Mouse (Mus musculus) spleen, adult 18-20 months (tissue): Measurements from ENCODE around the gene Olfr20.
"Not testable (repeated sequence)": the region's sequence is repeated elsewhere in the genome, so short reads cannot be mapped to it uniquely, and the experiment has no call there.

ENCODE experiments used
- DNase-seq, 2 experiments: peaks; one replicate each; pipeline ENCODE4 v3.0.0; 2022; ENCODE audit warnings: mixed read lengths in 2 of 2

The Olfr20 gene

GRCm38 (mm10) chr11:73350483-73350882, at the start of gene Olfr20:
Olfr20 (plus strand) TSS chr11:73350783.
- no peak for DNase-seq

GRCm38 (mm10) chr11:73303123-73303522, 47.5 kb upstream of the Olfr20 start:
- DNase-seq, result no peak

DNA sequence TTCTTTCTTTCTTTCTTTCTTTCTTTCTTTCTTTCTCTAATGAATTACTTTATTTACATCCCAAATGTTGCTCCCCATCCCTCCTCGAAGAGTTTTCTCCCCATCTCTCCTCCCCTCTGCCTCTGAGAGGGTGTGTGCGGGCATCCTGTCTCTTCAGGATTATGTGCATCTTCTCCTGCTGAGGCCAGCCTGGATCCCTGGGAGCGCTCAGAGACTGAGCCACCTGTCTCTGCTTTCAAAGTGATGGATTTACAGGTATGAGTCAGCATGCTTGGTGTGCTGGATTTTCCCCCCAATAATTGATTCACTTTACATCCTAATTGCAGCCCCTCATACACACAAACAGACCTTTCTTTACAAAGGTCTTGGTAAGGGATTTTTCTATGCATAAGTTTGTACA, 34.6 kb upstream of the Olfr20 start:
- DNase-seq, result no peak

DNA sequence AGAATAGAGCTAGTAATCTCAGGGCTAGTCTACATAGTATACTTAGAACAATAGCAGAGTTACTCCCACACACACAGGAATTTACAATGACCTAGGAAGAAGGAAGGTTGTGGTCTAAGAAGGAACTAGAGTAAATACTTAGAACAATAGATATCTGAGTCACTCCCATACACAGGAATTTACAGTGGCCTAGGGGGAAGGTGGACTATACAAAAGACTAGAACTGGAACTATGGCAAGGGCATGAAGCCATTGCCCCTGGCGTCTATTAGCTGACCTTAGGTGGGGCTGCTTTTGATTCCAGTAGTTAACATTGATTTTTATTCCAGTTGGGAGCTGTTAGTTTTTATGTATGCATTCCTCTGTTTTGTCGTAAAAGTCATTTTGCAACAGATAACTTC, 32.0 kb upstream of the Olfr20 start:
- not testable (repeated sequence) for DNase-seq

GRCm38 (mm10) chr11:73321064-73321463, 29.5 kb upstream of the Olfr20 start:
- DNase-seq, result not testable (repeated sequence)

- DNase-seq, result no peak
These were observed 26.4 kb upstream of the Olfr20 start for GRCm38 (mm10) chr11:73323906-73324830.

DNA sequence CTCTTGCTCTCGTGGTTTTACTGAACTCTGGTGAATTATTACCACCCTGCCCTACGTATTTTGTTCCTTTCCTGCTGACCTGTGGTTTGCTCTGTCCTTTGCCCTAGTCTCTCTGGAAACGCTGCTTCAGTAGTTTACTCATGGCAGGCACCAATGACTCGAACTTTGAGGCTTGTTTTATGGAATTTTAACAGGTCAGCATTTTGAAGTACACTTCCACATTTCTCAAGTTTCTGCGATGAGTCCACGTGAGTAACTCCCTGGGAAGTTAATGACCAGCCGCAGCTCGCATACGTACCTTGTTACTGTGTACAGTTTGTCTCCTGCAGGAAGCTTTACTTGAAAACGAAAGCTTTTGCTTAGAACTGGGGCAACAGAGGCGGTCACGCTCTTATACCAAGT, 24.1 kb upstream of the Olfr20 start:
- DNase-seq, result no peak

DNA sequence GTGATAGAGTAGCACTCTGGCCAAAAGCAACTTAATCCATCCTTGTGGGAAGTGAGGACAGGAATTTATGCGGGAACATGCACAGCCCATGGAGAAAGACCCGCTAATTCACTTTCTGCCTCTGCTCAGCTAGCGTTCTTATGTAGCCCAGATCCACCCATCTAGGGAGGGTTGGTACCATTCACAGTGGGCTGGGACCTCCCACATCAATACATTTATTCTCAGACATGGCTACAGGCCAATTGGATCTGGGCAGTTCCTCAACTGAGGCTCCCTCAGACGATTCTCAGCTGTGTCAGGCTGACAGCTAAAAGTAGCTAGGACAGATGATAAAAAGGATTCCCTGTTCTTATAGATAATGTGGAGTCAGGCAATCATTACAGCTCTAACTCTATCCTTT, 23.2 kb upstream of the Olfr20 start:
- DNase-seq, result no peak

DNA sequence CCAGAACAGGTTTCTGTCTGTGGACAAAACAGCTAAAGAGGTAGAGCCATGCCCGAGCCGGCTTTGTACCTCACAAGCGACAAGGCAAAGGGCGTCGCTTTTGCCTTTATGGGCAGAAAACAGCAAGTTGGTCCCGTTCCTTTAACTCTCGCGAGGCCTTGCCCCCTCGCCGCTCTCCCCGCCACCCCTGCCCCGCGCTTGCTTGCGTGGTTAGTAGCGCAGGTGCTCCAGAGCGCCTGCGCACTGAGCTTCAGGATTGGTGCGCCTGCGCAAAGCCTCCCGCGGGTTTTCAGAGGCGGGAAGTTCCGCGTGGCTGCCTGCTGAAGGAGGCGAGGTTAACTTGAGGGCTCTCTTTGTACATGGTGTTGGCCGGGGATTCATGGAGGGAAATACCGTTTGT, 21.1 kb upstream of the Olfr20 start, which contains the start of the genes Aspa, Gm49340 and Spata22:
Gene Aspa, minus strand, starts transcription at position 155 of the 400 bp plus-strand sequence.
Gene Gm49340, plus strand, starts transcription at position 300 of the 400 bp plus-strand sequence.
Gene Spata22, plus strand, starts transcription at position 300 of the 400 bp plus-strand sequence.
- no peak for DNase-seq

- DNase-seq, result no peak
These were observed 17.2 kb upstream of the Olfr20 start for GRCm38 (mm10) chr11:73333357-73333756.

DNA sequence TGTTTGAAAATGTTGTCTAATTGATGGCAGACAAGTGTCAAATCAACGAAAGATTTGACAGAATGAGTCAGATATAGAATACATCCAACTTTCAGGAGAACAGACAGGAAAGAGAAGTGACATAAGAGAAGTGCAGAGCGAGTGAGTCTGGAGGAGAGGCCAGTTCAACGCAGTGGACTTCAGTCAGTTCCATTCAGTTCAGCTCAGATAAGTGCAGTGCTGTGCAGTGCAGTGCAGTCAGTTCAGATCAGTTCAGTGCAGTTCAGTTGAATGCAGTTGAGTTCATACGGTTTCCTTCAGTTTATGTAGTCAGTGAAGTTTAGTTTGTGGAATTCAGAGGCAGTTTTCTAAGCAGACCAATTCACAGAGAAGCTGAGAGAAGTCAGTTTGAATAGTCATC, 13.7 kb upstream of the Olfr20 start:
- DNase-seq, result no peak

- no peak for DNase-seq
These were observed 20.4 kb downstream of the Olfr20 start, which contains the start of gene Olfr376 for GRCm38 (mm10) chr11:73370946-73371345. Olfr376 (plus strand) TSS chr11:73371246.

- no peak for DNase-seq
These were observed 44.8 kb downstream of the Olfr20 start for GRCm38 (mm10) chr11:73395374-73395773.

DNA sequence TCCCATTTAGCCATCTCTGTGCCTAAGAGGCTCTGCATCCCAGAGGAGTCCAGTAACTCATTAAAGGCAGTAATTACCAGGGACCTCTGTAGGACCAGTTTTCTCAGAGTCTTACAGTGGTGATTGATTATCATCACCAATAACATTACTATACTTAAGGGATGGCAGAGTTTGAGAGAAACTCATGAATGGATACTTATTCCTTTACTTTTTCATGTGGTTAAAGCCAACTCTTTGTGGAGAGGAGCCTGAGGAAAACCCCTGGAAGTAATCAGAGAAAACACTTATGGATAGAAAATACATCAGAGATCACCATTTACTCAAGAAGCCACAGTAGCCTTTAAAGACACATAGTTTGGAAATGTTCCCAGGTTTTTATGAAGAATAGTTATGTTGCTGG, 48.9 kb downstream of the Olfr20 start, which contains the start of gene Olfr1:
Gene Olfr1, minus strand, starts transcription at position 101 of the 400 bp plus-strand sequence.
- no peak for DNase-seq
